Mouse (Mus musculus): ENCODE measurements around the gene Syt7. TPM values are rescaled to one million over a fixed set of nuclear protein-coding genes. Genes with fewer than 3 reads are reported as not detected.

Gene Syt7
- total RNA-seq, 2 experiments from 2014 or later, result 326 to 329 TPM

DNA sequence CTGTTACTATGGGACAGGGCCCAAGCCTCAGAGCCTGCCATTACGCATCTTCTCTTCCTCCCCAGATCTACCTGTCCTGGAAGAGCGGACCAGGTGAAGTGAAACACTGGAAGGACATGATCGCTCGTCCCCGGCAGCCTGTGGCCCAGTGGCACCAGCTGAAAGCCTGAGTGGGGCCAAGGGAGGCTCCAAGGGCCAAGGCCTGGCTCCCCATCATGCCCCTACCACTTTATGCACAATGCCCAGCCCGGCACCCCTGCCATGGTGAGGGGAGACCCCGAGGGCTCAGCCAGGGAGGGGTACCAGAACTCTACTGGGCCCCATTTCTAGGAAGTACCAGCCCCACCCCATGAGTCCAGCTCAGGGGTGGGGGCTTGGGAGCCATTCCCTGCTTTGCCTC lies 59.4 kb downstream of the Syt7 start:
- TF ChIP-seq CTCF (IDR thresholded peaks at IDR 0.05), result no peak
- intact Hi-C loops (cut with DNase I), result no loop called here
- Histone ChIP-seq H3K27ac (no peak overlapping the region), H3K4me3 (no peak overlapping the region)
- no peak for DNase-seq (ENCODE audit: extremely low spot score in 1 of 2, low spot score in 2 of 2)

DNA sequence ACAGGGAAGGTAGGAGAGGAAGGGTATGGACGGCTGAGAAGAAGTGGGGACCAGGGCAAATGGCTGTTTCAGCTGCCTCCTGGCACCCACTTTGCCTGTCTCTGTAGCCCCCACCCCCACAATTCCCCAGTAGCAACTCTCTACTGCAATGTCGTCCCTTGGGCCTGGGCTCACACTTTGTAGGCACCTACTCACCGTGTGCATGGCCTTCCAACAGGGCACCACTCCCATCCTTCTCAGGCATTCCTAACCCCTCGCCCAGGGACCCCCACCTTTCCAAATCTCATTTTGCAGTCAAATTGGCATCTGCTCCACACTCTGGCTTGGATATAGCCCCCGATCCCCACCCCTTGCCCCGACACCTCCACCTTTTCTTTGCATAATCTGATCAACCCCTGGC lies 60.3 kb downstream of the Syt7 start:
- intact Hi-C loops (cut with DNase I), result loop anchor here (1.0 kb wide), 1 partner anchor 37 kb away; no protein-coding TSS in a partner anchor
- no peak for DNase-seq (ENCODE audit: extremely low spot score in 1 of 2, low spot score in 2 of 2)
- TF ChIP-seq CTCF (IDR thresholded peaks at IDR 0.05), result no peak

DNA sequence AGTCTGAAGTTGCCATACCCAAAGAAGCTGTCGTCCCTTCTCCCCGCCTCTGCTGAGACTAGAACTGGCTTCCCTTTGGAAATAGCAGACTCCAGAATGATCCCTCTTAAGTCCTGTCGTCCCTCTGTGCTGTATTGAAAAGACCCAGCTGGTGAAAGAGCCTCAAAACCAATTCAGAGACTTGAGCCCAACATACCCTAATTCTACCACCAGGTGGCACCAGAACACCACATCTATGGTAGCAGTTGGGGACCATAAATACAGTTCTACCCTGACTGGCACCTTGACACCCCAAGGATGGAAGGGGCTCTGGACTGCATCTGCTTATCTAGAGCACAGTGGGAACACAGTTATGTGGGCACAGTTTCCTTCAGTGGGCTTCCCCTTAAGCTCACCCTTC lies 60.8 kb downstream of the Syt7 start:
- intact Hi-C loops (cut with DNase I), result loop anchor here (1.0 kb wide), 1 partner anchor 37 kb away; no protein-coding TSS in a partner anchor
- peak; percentile 88 for TF ChIP-seq CTCF (IDR thresholded peaks at IDR 0.05)
- Histone ChIP-seq H3K4me3 (no peak overlapping the region), H3K27ac (no peak overlapping the region)
- DNase-seq (ENCODE audit: extremely low spot score in 1 of 2, low spot score in 2 of 2), result peak; percentile 73 to 76

More for the DNA sequence above, 60.3 kb downstream of the Syt7 start:
- Histone ChIP-seq H3K27ac (no peak overlapping the region), H3K4me3 (no peak overlapping the region)

DNA sequence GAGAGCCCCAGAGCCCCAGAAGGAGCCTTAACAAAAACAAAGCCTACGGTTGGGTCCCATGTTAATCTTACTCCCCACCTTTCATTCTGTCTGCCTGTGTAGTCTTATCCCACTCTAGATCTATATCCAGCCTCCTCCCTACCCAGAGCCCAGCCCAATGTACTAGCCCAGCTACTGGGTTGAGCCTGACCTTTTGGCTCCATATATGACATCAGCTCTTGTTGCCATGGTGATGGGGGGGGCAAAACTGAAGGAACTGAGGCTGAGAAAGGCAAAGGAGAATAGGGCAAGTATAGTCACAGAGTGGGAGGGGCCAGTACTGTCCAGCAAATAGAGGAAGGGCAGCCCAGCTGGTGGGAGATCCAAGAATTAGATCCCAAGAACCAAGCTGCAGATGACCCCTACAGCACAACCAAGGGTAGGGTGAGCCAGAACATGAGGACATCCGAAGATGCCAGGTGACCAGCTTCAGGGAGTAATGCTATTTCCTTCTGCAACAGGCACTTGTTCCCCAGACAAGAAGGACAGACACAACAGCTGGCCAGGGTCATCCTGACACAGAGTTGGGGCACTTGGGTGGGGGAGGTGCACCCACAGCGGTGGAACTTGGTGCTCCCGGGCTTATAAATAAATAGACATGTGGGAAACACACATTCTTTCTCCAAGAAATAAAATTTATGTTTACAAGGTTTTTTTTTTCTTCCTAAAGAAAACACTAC lies 66.0 kb downstream of the Syt7 start:
- DNase-seq (ENCODE audit: extremely low spot score in 1 of 2, low spot score in 2 of 2), result no peak
- TF ChIP-seq CTCF (IDR thresholded peaks at IDR 0.05), result no peak
- intact Hi-C loops (cut with DNase I), result no loop called here
- Histone ChIP-seq H3K4me3 (no peak overlapping the region), H3K27ac (no peak overlapping the region)

DNA sequence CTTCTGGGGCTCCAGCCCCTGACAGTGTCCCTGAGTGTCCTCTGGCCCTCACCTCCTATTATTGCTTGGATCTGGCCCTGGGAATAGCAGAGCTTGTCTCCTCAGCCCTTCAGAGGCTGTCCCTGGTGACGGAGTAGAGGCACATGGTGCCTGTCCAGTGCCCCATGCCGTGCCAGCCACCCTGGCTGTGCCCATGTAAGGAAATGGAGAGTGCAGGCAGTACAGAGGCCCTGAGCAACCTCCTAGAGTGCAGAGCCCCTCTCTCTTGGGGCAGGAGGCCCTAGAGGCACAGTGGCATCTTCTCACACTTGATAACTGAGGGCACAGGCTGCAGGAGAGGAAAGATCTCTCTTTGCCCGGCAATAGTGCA lies 66.5 kb downstream of the Syt7 start:
- intact Hi-C loops (cut with DNase I), result no loop called here
- Histone ChIP-seq H3K4me3 (no peak overlapping the region), H3K27ac (no peak overlapping the region)
- DNase-seq (ENCODE audit: extremely low spot score in 1 of 2, low spot score in 2 of 2), result no peak
- TF ChIP-seq CTCF (IDR thresholded peaks at IDR 0.05), result no peak

DNA sequence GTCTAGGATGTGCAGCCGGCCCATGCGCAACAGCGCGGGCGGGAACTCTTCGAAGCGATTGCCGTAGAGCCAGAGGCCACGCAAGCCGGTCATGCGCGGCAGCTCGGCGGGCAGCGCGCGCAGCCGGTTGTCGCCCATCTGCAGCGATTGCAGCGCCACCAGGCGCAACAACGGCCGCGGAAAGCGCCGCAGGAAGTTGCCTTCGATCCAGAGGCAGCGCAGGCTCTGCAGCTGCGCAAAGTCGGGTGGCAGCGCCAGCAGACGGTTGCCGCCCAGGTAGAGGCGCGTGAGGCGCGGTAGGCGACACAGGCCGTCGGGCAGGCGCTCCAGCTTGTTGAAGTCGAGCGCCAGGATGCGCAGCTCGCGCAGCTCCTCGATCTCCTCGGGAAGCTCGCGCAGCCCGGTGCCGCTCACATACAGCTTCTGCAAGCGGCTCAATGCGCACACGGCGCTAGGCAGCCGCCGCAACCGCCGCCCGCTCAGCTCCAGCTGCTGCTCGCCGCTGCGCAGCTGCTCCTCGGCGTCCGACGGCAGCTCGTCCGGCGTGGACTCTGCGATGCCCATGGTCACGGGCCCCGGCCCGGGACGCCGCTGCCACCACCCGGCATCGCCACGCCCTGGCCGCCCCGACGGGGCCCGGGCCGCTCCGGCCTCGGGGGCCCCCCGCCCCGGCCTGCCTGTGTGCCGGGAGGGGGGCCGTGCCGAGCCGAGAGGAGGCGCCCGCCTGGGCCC lies 68.0 kb downstream of the Syt7 start, which contains the start of gene Lrrc10b:
Gene Lrrc10b (minus strand): TSS at position 722 of the 732 bp plus-strand sequence.
- peak within 1 kb of the TSS; percentile 45 for H3K4me3 ChIP-seq
- peak; percentile 34 for TF ChIP-seq CTCF (IDR thresholded peaks at IDR 0.05)
- intact Hi-C loops (cut with DNase I), result no loop called here
- no peak within 1 kb of the TSS for H3K27ac ChIP-seq
- peak; percentile 70 to 77 for DNase-seq (ENCODE audit: extremely low spot score in 1 of 2, low spot score in 2 of 2)

DNA sequence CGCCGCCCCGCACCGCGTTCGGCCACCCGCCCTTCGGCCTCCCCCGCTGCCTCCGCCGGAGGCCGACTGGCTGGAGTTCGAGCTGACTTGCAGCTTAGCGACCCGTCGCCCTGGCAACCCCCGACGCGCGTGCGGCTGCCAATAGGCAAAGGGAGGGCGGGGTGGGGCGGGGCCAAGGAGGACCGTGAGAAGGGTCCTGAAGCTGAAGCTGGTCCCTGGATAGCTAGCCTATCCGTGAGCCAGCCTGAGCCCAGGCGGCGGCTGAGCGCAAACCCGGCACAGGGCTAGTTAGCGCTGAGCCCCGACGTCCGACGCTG lies 68.6 kb downstream of the Syt7 start:
- intact Hi-C loops (cut with DNase I), result no loop called here

DNA sequence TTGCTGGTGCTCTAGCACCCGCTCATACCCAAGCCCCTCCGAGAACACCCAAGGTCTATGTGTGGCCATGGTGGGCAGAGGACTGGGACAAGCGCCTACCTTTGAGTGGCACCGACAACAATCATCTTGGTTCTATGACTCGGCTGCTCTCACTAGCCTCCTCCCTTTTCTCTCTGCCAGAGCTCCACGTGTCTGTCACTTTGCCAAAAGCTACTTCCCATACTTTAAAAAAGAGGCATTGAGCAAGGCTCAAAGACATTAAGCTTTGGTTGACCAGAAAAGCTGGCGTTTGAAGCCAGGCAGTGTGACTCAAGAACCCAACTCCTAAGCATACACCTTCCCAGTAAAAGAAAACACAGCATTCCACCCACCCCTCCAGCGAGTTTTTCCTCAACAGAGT lies 69.2 kb downstream of the Syt7 start:
- no peak for TF ChIP-seq CTCF (IDR thresholded peaks at IDR 0.05)
- H3K27ac ChIP-seq, result no peak overlapping the region
- peak in 1 of 2 experiments; percentile 58 for DNase-seq (ENCODE audit: extremely low spot score in 1 of 2, low spot score in 2 of 2)
- intact Hi-C loops (cut with DNase I), result loop anchor here (2.0 kb wide), 1 partner anchor 59 kb away; no protein-coding TSS in a partner anchor
- no peak overlapping the region for H3K4me3 ChIP-seq

More for the DNA sequence above, 68.6 kb downstream of the Syt7 start:
- no peak overlapping the region for H3K4me3 ChIP-seq
- DNase-seq (ENCODE audit: extremely low spot score in 1 of 2, low spot score in 2 of 2), result peak; percentile 38 to 71
- H3K27ac ChIP-seq, result no peak overlapping the region
- no peak for TF ChIP-seq CTCF (IDR thresholded peaks at IDR 0.05)

DNA sequence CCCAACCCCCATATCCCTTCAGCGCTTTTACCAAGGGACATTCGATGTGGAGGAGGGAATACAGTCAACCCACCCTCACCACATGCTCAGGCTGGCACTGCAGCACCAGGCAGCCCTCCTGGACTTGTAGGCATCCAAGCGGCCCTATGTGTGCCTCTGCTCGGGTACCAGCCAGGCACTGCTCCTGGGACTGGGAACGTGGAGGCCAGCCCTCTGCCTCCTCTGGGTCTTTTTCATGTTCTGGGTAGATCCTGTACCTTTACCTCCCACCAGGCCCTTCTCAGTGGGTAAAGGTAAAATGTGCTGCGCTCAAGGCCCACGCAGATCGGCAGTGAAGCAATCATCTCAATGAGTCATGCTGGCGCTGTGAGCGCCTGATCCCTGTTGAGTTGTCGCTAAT lies 71.0 kb downstream of the Syt7 start:
- no peak for TF ChIP-seq CTCF (IDR thresholded peaks at IDR 0.05)
- Histone ChIP-seq H3K27ac (no peak overlapping the region), H3K4me3 (no peak overlapping the region)
- DNase-seq (ENCODE audit: extremely low spot score in 1 of 2, low spot score in 2 of 2), result peak in 1 of 2 experiments; percentile 59
- intact Hi-C loops (cut with DNase I), result loop anchor here (2.0 kb wide), 1 partner anchor 61 kb away; no protein-coding TSS in a partner anchor

DNA sequence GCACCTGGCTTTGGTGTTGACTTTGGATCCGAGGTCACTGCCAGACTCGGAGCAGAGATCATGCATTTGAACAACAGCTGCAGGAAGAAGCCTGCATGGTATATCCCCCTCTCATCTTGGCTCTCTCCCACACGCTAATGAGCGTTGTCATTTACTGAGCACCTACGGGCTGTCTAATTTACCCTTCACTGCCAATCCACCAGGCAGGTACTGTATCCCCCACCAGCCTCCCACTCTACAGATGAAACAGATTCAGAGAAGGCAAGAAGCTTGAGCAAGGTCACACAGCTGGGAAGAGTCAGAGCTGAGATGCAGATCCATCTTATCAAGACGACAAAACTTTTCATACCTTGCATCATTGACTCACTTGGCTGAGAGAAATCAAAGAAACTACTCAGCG lies 72.7 kb downstream of the Syt7 start:
- TF ChIP-seq CTCF (IDR thresholded peaks at IDR 0.05), result no peak
- intact Hi-C loops (cut with DNase I), result no loop called here
- DNase-seq (ENCODE audit: extremely low spot score in 1 of 2, low spot score in 2 of 2), result no peak
- no peak overlapping the region for H3K4me3 ChIP-seq
- no peak overlapping the region for H3K27ac ChIP-seq

DNA sequence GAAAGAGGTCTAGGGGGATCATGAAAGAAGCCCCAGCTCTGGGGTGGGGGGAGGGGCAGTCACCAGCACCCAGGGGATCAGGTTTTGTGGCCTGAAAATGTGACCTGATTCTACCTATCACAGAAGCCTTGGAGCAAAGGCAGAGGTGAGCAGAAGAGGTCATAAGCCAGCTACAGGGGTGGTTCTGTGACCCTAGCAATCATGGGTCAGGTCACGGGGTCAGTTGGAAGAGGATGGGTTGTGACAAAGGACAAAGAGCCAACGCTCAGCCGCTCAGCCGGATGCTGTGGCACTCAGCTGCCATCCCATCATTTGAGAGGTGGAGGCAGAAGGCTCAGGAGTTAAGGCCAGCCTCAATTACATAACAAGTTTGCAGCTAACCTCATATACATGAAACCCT lies 75.5 kb downstream of the Syt7 start:
- intact Hi-C loops (cut with DNase I), result no loop called here
- TF ChIP-seq CTCF (IDR thresholded peaks at IDR 0.05), result no peak
- Histone ChIP-seq H3K4me3 (no peak overlapping the region), H3K27ac (no peak overlapping the region)
- no peak for DNase-seq (ENCODE audit: extremely low spot score in 1 of 2, low spot score in 2 of 2)

DNA sequence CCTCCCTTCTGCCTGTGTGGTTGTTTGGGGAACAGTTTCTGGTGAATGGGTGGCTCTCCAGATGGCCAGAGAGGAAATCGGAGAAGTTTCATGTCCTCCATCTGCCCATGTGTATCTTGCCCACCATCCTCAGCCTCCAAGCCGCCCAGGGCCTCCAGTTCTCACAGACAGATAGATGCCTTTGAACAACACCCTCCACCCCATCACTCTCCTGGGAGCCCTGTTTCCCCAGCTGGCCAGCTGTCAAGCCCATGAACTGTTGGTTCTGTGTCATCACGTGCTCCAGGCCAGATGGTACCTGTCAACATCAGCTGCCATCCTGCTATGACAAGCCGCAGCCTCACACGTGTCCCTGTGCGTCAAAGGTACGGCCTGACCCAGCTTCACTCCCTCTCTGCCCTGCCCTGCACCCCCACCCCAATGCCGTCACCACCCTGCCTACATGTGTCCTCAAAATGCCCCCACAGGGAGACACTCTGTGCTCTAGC lies 80.3 kb downstream of the Syt7 start:
- peak in 1 of 2 experiments; percentile 30 for DNase-seq (ENCODE audit: extremely low spot score in 1 of 2, low spot score in 2 of 2)
- Histone ChIP-seq H3K27ac (no peak overlapping the region), H3K4me3 (no peak overlapping the region)
- intact Hi-C loops (cut with DNase I), result no loop called here
- no peak for TF ChIP-seq CTCF (IDR thresholded peaks at IDR 0.05)

Data from left cerebral cortex, adult 2 months (tissue).